Mouse (Mus musculus) MEL-GATA-1-ER (cell line): Measurements from ENCODE around the gene Pcgf2.
"Not testable (repeated sequence)": the region's sequence is repeated elsewhere in the genome, so short reads cannot be mapped to it uniquely, and the experiment has no call there.

Experiments
- DNase-seq: peaks from one replicate; pipeline ENCODE4 v3.0.0-alpha.2; 2012; ENCODE audit warnings: low read depth; ENCODE audit errors: extremely low read depth

Gene Pcgf2

DNA sequence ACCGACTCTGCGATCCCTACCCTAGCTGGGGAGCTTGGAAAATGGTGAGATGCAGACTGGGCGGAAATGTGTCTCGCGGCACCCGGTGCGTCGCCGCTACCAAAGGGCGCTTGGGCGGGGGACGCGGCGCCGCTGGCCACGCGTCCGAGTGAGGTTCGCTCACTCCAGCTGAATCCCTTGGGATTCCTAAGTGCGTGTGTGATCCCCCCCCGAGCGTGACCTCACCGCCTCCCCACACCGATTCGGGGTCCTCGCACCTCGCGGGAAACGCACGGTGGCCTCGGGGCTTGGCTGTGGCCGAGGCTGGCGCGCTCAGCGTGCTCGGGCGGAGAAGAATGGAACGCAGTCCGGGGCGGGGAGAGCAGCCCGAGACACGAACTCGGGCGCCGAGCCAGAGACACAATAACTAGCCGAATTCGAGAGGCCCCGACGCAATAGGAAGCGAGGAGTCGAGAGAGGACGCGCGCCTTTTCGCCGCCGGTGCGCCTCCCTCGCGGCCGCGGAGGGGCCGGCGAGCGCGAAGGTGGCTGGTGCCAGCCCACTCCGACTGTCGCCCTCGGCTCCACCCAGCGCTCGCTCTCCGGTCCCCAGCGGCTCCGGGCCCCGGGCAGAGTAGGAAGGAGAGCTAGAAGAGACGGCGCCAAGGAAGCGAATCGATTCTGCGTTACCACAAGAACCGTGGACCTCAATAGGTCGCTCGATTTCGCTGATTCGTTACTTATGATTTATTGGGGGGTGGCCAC is at the start of gene Pcgf2:
Gene Pcgf2, minus strand, starts transcription at position 495 of the 743 bp plus-strand sequence.
- DNase-seq: no peak

DNA sequence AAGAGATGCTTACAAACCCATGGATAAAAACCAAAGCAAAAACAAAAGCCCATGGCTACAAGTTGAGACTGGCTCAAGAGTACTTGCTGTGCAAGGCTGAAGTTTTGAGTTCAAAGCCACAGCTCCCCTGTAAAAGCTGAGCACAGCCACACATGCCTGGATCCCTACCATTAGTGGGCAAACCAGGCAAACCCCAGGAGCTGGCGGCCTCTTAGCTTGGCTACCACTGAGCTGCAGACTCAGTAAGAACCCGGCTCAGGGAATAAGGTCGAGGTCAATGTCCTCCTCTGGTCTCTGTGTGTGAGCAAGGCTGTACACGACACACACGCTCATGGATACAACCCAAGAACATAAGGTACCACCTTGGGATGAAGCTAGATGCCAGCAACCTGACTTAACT is 48.2 kb upstream of the Pcgf2 start:
- DNase-seq: no peak

DNA sequence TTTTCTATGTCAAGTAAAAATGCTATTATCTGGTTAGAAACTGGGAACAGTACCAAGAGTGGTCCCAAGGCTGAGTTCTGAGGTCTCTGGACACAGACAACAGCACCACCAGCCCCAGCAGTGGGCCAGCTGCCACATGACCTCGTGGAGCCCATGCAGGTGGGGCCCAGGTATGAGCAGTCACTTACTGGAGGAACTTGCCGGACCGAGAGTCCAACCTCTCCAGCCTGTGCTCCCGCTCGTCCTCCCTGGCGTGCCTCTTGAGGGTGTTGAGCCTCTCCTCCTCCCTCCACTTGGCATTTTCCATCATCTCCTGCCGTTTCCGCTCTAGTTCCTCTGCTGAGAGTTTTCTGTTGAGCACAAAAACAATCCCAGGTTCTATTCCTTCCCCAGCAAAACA is 47.5 kb upstream of the Pcgf2 start:
- no peak for DNase-seq

DNA sequence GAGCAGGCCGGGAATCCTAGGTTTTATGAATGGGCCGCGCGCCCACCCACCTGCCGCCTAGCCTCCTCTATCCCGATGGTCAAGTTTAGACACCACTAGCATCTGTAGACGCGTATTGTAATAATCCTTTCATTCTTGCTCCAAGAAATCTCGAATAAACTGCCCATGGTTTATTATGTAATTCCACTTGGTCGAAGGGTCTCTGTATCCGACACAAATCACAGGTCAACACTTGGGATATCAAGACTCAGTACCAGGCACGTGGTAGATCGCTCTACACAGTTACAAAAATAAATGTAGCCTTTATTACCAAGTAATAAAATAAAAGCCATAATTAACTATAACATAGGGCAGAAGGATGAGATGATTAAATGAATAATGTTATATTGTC is 45.0 kb upstream of the Pcgf2 start:
- no peak for DNase-seq

DNA sequence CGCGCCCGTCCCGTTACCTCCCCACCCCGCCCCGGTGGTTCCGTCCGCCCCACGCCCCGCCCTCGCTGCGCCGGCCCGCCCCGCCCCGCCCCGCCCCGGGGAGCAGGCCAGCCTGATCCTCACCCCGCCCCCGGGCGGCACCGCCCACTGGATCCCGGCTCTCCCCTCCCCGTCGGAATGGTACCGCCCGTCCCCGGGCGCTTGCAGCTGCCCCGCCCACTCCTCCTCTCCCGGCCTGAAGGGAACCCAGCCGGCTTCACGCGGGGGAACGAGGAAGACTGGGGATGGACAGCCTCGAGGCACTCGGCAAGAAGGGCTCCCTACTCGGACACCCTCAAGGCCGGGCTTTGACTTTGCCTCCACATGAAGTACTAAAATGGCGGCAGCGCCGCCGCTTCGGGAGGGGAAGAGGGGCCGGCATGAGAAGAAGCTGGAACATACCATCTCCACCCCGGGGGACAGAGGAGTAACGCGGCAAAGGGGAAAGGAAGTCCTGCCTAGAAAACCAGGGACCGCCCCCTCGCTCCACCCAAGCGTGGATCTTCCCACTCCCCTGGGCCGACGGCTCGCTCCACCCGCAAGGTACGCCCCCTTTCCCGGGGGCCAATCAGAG is 44.5 kb upstream of the Pcgf2 start:
- peak; percentile 97 for DNase-seq

DNA sequence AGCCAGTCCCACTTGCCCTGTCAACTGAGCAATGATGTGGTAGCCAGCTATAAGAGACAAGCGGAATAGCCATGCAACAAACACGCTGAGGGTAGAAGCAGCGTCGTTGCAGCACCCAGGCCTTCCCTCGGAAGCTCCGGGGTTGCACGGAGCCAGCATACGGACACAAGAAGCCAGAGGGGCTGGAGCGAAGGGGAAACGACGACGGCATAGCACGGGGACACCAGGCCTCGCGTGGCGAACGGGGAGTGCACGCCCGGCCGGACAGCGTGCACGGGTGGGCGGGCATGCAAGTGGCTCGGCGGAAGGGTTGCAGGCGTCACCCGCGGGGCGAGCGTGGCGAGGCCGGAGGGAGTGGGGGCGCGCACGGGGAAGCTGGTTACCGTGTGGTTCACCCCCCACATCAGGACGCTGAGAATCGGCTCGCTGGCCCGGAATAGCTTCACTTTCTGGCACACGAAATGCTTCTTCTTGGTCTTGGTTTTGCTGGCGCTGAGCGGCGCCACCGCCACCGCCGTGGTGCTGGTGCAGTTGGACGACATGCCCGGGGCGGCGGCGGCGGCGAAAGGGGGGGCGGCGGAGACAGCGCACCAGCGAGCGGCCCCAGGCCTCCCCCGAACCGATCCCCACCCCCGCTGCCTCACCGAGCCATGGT is 43.9 kb upstream of the Pcgf2 start, which contains the start of gene Pip4k2b:
Gene Pip4k2b, minus strand, starts transcription at position 642 of the 655 bp plus-strand sequence.
- no peak for DNase-seq

DNA sequence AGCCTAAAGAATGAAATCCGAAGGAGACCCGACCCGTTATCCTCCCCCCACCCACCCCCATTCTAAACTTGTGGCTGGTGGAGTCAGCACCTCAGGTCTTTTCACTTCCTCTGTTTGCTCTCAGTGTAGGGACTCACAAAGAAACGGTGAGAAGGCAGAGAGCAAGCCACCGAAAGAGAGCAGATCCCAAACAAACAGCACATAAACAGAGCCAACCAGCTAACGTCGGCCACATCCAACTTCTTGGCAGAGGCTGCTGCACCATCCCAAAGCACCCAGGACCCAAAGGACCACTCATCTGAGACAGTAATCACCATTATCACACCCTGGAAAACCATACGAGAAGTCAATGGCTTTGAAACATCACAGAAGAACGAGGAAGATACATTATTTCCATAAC is 43.1 kb upstream of the Pcgf2 start:
- DNase-seq: peak; percentile 29

DNA sequence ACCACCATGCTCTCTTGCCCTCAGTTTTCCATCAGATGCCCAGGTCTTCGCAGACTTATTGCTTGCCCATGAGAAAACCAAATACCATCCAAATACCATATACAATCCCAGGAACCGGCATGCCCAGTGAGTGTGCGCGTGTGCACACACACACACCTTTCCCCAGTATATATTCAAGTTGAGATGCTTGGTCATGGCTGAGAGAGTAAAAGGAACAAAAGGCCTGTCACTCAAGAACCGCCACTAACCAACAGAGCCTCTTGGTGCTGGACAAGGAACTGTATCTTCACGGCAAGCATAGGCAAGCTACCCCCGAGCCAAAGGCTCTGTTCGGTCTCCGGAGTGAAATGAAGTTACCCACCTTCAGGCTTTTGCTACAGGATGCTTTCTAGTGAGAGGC is 42.3 kb upstream of the Pcgf2 start:
- DNase-seq: no peak

DNA sequence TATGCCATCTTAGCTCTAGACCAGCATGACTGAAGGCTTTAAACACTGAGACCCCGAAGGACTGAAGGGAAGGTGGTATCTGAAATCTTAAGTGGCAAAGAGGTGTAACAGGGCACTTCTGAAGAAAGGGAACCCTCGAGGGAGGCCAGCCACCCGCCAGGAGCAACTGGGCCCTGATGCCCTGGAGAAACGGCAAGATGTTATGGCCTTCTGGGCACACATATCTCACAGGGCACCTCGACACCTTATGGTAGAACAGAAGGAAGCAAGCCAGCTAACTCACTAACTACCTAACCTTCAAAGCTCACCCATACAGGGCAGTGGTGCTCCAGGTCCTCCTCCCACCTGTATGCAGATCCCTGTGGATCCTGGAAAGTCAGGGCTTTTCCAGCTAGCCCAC is 41.9 kb upstream of the Pcgf2 start:
- DNase-seq: no peak

DNA sequence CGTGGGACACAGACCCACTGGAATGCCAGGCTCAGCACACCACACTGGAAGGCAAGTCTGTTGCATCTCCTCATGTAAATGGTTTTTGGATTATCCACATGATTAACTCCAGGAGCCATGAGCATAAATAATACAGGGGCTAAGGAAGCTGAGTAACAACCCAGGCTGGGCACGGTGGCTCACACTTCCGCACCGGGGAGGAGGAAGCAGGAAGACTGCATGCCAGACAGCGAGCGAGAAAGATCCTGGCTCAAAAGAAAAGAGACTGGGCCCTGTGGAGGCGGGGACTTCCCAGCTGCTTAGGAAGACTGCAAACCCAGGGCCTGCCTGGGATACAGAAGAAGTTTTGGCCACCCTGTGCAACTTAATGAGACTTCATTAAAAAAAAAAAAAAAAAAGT is 39.9 kb upstream of the Pcgf2 start:
- DNase-seq: no peak

DNA sequence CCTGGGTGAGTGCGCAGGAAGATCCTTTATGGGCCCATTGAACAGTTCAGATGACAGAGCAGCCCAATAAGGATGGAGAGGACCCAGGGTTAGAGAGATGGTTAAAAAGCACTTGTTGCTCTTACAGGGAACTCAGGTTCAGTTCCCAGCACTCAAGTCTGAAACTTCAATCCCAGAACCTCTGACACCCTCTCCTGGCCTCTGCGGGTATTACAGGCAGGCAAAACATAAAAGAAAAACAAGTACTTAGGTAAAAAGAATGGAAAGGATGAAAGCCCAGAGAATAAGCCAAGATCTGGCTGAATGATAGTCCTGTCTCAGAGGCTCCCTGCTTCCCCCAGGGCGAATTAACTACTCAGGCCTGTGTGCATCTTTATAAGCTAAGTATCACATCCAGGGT is 38.9 kb upstream of the Pcgf2 start:
- DNase-seq: no peak

DNA sequence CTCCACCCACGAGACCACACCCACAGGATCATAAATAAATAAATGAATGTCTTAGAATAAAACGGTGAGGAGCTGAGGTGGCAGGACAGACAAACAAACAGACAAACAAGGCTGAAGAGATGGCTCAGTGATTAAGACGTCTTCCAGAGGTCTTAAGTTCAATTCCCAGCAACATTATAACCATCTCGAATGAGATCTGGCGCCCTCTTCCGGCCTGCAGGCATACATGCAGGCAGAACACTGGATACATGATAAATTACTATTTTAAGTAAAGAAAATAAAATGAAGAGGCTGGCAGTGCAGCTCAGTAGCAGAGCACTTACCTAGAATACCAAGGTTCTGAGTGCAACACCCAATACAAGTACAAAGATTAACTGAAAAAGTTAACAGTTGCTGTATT is 38.4 kb upstream of the Pcgf2 start:
- DNase-seq: no peak

DNA sequence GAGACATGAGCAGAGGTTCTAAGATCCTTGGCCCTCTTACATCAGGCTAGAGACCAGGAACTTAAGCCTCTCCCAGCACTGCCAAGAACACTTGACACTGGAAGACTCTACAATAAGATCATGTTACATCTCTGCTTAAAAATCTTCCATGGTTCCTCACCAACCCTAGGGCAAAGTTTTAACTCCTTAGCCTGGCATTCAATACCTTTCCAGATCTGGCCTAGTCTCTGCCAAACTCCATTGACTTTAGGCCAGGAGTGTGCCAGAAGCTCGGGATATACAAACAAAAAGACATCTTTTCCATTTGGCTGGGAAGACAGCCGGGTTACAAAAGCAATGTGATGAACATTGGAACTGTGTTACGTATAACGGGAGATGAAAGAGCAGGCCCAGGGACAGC is 37.3 kb upstream of the Pcgf2 start:
- no peak for DNase-seq

DNA sequence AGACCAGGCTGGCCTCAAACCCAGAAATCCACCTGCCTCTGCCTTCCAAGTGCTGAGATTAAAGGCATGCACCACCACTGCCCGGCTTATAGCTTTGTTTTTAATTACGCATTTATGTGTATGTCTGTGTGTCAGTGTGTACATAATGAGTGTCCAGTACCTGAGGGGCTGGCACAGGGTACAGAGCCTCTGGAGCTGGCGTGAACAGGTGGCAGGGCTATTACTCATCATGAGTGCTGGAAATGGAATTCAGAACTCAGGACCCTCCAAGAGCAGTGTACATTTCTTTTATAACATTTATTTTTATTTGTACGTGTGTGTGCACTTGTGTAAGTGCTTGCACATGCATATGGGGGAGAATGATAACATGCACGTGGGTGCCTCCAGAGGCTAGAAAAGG is 36.3 kb upstream of the Pcgf2 start:
- DNase-seq: no peak

DNA sequence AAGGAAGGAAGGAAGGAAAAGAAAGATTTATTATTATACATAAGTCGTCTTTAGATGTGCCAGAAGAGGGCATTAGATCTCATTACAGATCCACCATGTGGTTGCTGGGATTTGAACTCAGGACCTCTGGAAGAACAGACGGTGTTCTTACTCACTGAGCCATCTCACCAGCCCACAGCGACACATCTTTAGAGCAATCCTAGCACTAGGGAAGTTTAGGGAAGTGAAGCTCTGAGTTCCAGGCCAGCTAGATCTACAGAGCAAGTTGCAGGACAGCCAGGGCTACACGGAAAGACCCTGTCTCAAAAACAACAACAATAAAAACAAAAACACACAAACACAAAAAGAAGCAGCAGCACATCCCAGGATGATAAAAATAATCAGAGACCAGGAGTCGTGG is 34.5 kb upstream of the Pcgf2 start:
- not testable (repeated sequence) for DNase-seq

DNA sequence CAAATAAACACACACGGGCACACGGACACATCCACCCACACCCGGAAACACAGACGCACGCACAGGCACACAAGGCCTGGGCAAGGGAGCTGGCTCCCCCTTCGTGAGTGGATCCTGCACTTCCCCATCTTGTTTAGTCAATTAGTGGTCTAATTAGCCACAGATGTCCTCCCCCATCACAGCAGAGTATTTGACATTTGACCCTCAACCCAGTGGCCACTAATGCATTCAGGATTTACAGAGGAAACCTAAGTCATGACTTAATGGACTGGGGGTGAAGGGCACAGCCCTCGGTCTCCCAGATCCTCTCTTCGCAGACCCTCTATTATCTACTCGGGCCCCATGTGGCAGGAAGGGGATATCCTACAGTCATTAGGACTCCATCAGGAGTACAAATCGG is 33.4 kb upstream of the Pcgf2 start:
- no peak for DNase-seq

DNA sequence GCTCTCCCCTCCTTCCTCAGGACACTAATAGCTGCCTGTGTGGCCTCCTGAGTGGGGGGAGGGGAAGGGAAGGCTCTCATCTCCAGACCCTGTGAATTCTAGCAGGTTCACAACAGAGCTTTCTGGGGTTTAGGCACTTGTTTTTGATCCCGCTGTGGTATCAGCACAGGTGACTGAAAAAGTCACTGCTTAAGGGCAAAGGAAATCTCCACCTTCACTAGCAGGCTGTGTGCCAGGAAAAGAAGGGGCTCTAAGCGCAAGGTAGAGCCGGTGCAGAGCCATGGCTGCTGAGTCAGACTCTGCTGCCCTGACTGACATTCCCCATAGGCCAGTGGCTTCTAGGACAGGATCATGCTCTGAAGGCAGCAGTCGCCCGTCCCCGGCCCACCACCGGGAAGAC is 28.4 kb upstream of the Pcgf2 start:
- no peak for DNase-seq

DNA sequence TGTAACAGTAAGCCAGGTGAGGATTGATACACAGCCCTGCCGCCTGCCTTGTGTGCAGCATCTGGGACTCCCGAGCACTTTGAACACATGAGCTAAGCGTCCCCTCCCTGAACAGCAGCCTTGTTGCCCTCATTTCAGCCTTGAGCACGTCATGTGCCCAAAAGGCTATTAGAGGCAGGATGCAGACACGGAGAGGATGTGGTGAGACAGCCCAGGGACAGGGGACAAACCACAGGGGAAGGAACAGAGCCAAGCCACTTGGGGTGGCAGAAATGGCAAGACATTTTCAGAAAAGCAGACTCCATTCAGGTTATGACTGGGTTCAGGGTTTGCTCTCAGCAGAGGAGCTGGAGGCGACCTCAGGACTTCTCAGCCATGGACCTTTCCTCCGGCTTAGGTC is 28.0 kb upstream of the Pcgf2 start:
- DNase-seq: no peak

DNA sequence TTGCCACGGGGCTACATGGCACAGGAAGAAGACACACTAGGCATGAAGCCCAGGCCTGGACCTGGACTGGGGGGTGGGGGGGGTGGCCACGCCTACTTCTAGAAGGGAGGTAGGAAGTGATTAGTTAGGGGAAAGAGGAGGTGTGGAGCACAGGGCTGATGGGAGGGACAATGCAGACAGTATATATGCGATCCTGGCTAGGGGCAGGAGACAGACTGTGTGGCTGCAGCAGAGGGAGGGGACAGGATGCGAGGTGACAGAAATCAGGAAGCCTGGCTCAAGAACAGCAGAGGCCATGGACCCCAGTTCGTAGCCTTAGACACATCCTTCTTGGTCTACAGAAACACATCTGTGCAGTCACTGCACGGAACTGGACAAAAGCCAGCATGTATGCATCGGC is 23.4 kb upstream of the Pcgf2 start:
- DNase-seq: no peak

DNA sequence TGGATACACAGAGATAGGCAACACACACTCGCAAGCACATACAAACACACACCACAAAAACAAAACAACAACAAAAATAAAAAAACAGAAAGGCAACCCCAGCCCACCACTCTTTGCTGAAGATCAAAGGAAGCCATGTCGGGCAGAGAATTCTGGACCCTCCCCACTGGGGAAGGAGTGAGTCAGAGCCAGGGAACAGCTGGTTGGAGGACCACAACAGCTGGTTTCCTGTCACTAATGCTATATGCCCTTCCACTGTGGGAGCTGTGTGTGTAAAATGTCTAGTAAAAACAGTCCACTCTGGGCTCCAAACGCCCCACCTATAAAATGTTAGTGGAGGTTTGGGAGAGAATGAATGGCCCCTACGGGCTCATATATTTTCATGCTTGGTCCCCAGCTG is 21.0 kb upstream of the Pcgf2 start:
- no peak for DNase-seq

DNA sequence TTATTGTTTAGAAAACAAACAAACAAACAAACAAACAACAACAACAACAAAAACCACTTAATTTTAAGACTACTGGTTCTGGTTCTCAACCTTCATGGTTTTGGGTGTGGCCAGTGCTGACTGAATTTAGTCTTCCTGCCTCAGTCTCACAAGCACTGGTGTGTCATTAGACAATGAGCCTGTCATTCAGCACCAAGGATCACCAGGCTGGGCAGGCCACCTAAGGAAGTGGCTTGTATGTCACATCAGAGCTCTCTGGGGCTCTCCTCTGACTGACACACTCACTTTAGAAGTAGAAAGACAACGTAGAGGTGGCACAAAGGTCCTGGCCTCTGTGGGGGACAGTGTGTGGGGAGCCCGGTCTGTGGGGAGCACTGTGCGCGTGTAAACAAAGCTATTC is 18.7 kb upstream of the Pcgf2 start:
- no peak for DNase-seq

DNA sequence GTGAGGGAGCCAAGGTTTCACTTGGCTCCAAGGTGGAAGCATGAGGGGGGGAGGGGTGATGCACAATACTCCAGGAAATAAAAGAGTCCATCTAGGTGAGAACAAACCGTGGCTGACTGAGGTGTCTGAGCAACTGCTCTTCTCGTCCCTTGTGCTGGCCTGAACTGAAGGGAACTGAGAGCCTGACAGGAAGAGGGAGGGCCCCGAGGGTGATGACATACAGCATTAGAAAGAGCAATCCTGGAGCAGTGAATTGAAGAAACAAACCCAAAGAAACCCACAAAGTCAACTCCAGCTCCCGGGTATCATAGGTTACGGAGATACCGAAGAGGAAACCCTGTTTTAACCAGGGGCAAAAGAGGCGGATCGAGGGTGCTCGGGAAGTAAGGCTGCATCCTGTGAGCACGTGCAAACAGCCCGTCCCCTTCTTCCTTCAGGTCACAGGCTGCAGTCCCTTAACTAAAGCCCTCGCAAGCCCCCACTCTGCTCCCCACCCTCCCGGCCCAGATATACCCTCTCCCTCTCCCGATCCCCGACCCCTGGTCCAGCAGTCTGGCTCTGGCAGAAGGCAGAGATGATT is 18.1 kb upstream of the Pcgf2 start:
- no peak for DNase-seq
